Mouse (Mus musculus) intestine, embryonic 14.5 days (tissue): ENCODE results near the gene Slc13a5. TPM values are rescaled to one million over a fixed set of nuclear protein-coding genes. Genes with fewer than 3 reads are reported as not detected.

ENCODE experiments used
- ATAC-seq: fragments of 200-750 bp; cut with Nextera tagmentation; replicated peaks from 2 replicates; pipeline ENCODE4 v1.8.0; 2017; ENCODE audit warnings: low read depth, moderate number of reproducible peaks, moderate TSS enrichment, moderate library complexity; ENCODE audit not compliant: low FRiP score, low TSS enrichment
- DNase-seq: peaks from one replicate; pipeline ENCODE4 v3.0.0-alpha.2; 2018; ENCODE audit warnings: low spot score
- H3K27ac ChIP-seq: fragments of 300-500 bp; sonication (generic); 2 replicates; pipeline ENCODE4 v1.5.1; 2014; ENCODE audit warnings: low read depth, mild to moderate bottlenecking, control low read depth
- H3K27me3 ChIP-seq: fragments of 300-500 bp; sonication (generic); replicated peaks from 2 replicates; pipeline ENCODE4 v1.6.1; 2014; ENCODE audit warnings: low read length, control low read depth; ENCODE audit not compliant: control insufficient read depth, insufficient read depth
- H3K36me3 ChIP-seq: fragments of 300-500 bp; sonication (generic); 2 replicates; pipeline ENCODE4 v1.6.1; 2014; ENCODE audit warnings: low read length, control low read depth; ENCODE audit not compliant: control insufficient read depth, insufficient read depth
- H3K4me1 ChIP-seq: fragments of 300-500 bp; sonication (generic); replicated peaks from 2 replicates; pipeline ENCODE4 v1.6.1; 2014; ENCODE audit warnings: low read length, control low read depth, mixed read lengths; ENCODE audit not compliant: control insufficient read depth, insufficient read depth
- H3K4me2 ChIP-seq: fragments of 300-500 bp; sonication (generic); 2 replicates; pipeline ENCODE4 v1.6.1; 2014; ENCODE audit warnings: low read length
- H3K4me3 ChIP-seq: fragments of 300-500 bp; sonication (generic); 2 replicates; pipeline ENCODE4 v1.5.1; 2014; ENCODE audit warnings: low read depth, low read length, control low read depth, mixed read lengths
- H3K9ac ChIP-seq: fragments of 300-500 bp; sonication (generic); 2 replicates; pipeline ENCODE4 v1.6.1; 2014; ENCODE audit warnings: mild to moderate bottlenecking, low read length
- H3K9me3 ChIP-seq: fragments of 300-500 bp; sonication (generic); 2 replicates; pipeline ENCODE4 v1.6.1; 2016; ENCODE audit warnings: low read length, control low read depth; ENCODE audit not compliant: control insufficient read depth
- WGBS: fragments of 180-500 bp; shearing (Covaris S2); extraction: QIAGEN DNeasy Blood & Tissue Kit; methylation state at CpG from one replicate; pipeline ENCODE4 v1.1.7; 2014; 5-methylcytosine and 5-hydroxymethylcytosine counted together
- polyA plus RNA-seq: library from polyadenylated mRNA; unstranded; fragments of >200 nt; fragmentation: Nextera tagmentation; extraction: Ambion mirVana; gene quantifications from 2 replicates; pipeline ENCODE4 v1.2.1, GENCODE M21; 2014

The Slc13a5 gene
- polyA plus RNA-seq, 1 experiment from 2014 or later: 0.24 TPM

- no peak overlapping the region for H3K4me2 ChIP-seq
- no peaks in the 10 kb centered on the region for H3K27me3 ChIP-seq
- no peak overlapping the region for H3K9ac ChIP-seq
- H3K4me1 ChIP-seq: no peaks in the 10 kb centered on the region
- WGBS: 90% methylated on average over 2 of the region's 2 CpGs
- no peak overlapping the region for H3K27ac ChIP-seq
- no peaks in the 10 kb centered on the region for H3K9me3 ChIP-seq
- H3K4me3 ChIP-seq: no peak overlapping the region
- DNase-seq (no peak), ATAC-seq (no peak)
- H3K36me3 ChIP-seq: no peaks in the 10 kb centered on the region
These were observed 26.1 kb upstream of the Slc13a5 start for GRCm38 (mm10) chr11:72293116-72293515.

GRCm38 (mm10) chr11:72287543-72287942, 20.5 kb upstream of the Slc13a5 start:
- no peaks in the 10 kb centered on the region for H3K36me3 ChIP-seq
- H3K4me1 ChIP-seq: no peaks in the 10 kb centered on the region
- H3K27me3 ChIP-seq: no peaks in the 10 kb centered on the region
- DNase-seq: no peak
- no peak for ATAC-seq
- WGBS: 76% methylated on average over 3 of the region's 3 CpGs
- no peak overlapping the region for H3K4me3 ChIP-seq
- H3K4me2 ChIP-seq: no peak overlapping the region
- H3K27ac ChIP-seq: no peak overlapping the region
- no peak overlapping the region for H3K9ac ChIP-seq
- H3K9me3 ChIP-seq: no peaks in the 10 kb centered on the region

GRCm38 (mm10) chr11:72287126-72287525, 20.1 kb upstream of the Slc13a5 start:
- no peaks in the 10 kb centered on the region for H3K9me3 ChIP-seq
- H3K9ac ChIP-seq: no peak overlapping the region
- ATAC-seq (no peak), DNase-seq (no peak)
- WGBS: 91% methylated on average over 2 of the region's 2 CpGs
- no peak overlapping the region for H3K4me2 ChIP-seq
- H3K27ac ChIP-seq: no peak overlapping the region
- no peak overlapping the region for H3K4me3 ChIP-seq
- H3K36me3 ChIP-seq: no peaks in the 10 kb centered on the region
- no peaks in the 10 kb centered on the region for H3K27me3 ChIP-seq
- no peaks in the 10 kb centered on the region for H3K4me1 ChIP-seq

GRCm38 (mm10) chr11:72286651-72287050, 19.6 kb upstream of the Slc13a5 start:
- no peaks in the 10 kb centered on the region for H3K9me3 ChIP-seq
- H3K9ac ChIP-seq: no peak overlapping the region
- H3K27ac ChIP-seq: no peak overlapping the region
- H3K4me3 ChIP-seq: no peak overlapping the region
- H3K4me1 ChIP-seq: no peaks in the 10 kb centered on the region
- H3K4me2 ChIP-seq: no peak overlapping the region
- H3K36me3 ChIP-seq: no peaks in the 10 kb centered on the region
- WGBS: 72% methylated on average over 3 of the region's 3 CpGs
- DNase-seq: no peak
- H3K27me3 ChIP-seq: no peaks in the 10 kb centered on the region
- no peak for ATAC-seq

GRCm38 (mm10) chr11:72285971-72286480, 19.0 kb upstream of the Slc13a5 start:
- H3K36me3 ChIP-seq: no peaks in the 10 kb centered on the region
- H3K4me1 ChIP-seq: no peaks in the 10 kb centered on the region
- DNase-seq (no peak), ATAC-seq (no peak)
- 73% methylated on average over 6 of the region's 6 CpGs for WGBS
- no peaks in the 10 kb centered on the region for H3K9me3 ChIP-seq
- H3K27ac ChIP-seq: no peak overlapping the region
- H3K27me3 ChIP-seq: no peaks in the 10 kb centered on the region
- no peak overlapping the region for H3K4me2 ChIP-seq
- H3K4me3 ChIP-seq: no peak overlapping the region
- H3K9ac ChIP-seq: no peak overlapping the region

GRCm38 (mm10) chr11:72284532-72285182, 17.6 kb upstream of the Slc13a5 start:
- Histone ChIP-seq H3K4me1 (no peaks in the 10 kb centered on the region), H3K4me3 (no peak overlapping the region), H3K9ac (no peak overlapping the region), H3K4me2 (no peak overlapping the region), H3K27me3 (no peaks in the 10 kb centered on the region), H3K27ac (no peak overlapping the region), H3K9me3 (no peaks in the 10 kb centered on the region), H3K36me3 (no peaks in the 10 kb centered on the region)
- ATAC-seq (no peak), DNase-seq (no peak)
- 79% methylated on average over 14 of the region's 14 CpGs for WGBS

- no peak overlapping the region for H3K4me3 ChIP-seq
- H3K27me3 ChIP-seq: no peaks in the 10 kb centered on the region
- no peaks in the 10 kb centered on the region for H3K9me3 ChIP-seq
- H3K36me3 ChIP-seq: no peaks in the 10 kb centered on the region
- H3K4me1 ChIP-seq: no peaks in the 10 kb centered on the region
- ATAC-seq (no peak), DNase-seq (no peak)
- no peak overlapping the region for H3K9ac ChIP-seq
- H3K27ac ChIP-seq: no peak overlapping the region
- no peak overlapping the region for H3K4me2 ChIP-seq
- WGBS: 88% methylated on average over 16 of the region's 16 CpGs
These were observed 16.6 kb upstream of the Slc13a5 start for GRCm38 (mm10) chr11:72283486-72284224.

- Histone ChIP-seq H3K4me3 (no peak overlapping the region), H3K27ac (no peak overlapping the region), H3K4me2 (no peak overlapping the region), H3K9ac (no peak overlapping the region), H3K4me1 (no peaks in the 10 kb centered on the region), H3K36me3 (no peaks in the 10 kb centered on the region), H3K9me3 (no peaks in the 10 kb centered on the region), H3K27me3 (no peaks in the 10 kb centered on the region)
- WGBS: 66% methylated on average over 5 of the region's 5 CpGs
- DNase-seq: no peak
- ATAC-seq: no peak
These were observed 14.9 kb upstream of the Slc13a5 start for GRCm38 (mm10) chr11:72281852-72282400.
